Mouse (Mus musculus) thymus, postnatal 0 days (tissue): ENCODE data around the gene Atp10b. TPM values are rescaled to one million over a fixed set of nuclear protein-coding genes. Genes with fewer than 3 reads are reported as not detected.

Experiments used
- DNase-seq: peaks from one replicate; pipeline ENCODE4 v3.0.0-alpha.2; 2015; ENCODE audit warnings: low spot score
- polyA plus RNA-seq: library from polyadenylated mRNA; unstranded; fragments of >200 nt; fragmentation: Nextera tagmentation; extraction: Ambion mirVana; gene quantifications from 2 replicates; pipeline ENCODE4 v1.2.1, GENCODE M21; 2015

Atp10b gene
- polyA plus RNA-seq, 1 experiment from 2014 or later, result 0.17 TPM

GRCm38 (mm10) chr11:43199358-43199757 lies 49.7 kb downstream of the Atp10b start:
- no peak for DNase-seq

- no peak for DNase-seq
Measured at GRCm38 (mm10) chr11:43200089-43200488, 50.4 kb downstream of the Atp10b start.

GRCm38 (mm10) chr11:43203580-43203979 lies 53.9 kb downstream of the Atp10b start:
- DNase-seq, result no peak

GRCm38 (mm10) chr11:43213134-43213533 lies 63.5 kb downstream of the Atp10b start:
- DNase-seq, result no peak

- DNase-seq, result no peak
Measured at GRCm38 (mm10) chr11:43213740-43214139, 64.1 kb downstream of the Atp10b start.

GRCm38 (mm10) chr11:43217021-43217420 lies 67.3 kb downstream of the Atp10b start:
- no peak for DNase-seq

- no peak for DNase-seq
Measured at GRCm38 (mm10) chr11:43230231-43230630, 80.6 kb downstream of the Atp10b start.

GRCm38 (mm10) chr11:43232073-43232472 lies 82.4 kb downstream of the Atp10b start:
- no peak for DNase-seq

- DNase-seq, result no peak
Measured at GRCm38 (mm10) chr11:43236360-43237039, 86.8 kb downstream of the Atp10b start.

- DNase-seq, result no peak
Measured at GRCm38 (mm10) chr11:43239804-43240203, 90.1 kb downstream of the Atp10b start.

GRCm38 (mm10) chr11:43253034-43253433 lies 103.4 kb downstream of the Atp10b start:
- no peak for DNase-seq

GRCm38 (mm10) chr11:43255262-43255661 lies 105.6 kb downstream of the Atp10b start:
- DNase-seq, result no peak

- no peak for DNase-seq
Measured at GRCm38 (mm10) chr11:43257291-43257690, 107.6 kb downstream of the Atp10b start.

- no peak for DNase-seq
Measured at GRCm38 (mm10) chr11:43257781-43258180, 108.1 kb downstream of the Atp10b start.

- peak; percentile 1 for DNase-seq
Measured at GRCm38 (mm10) chr11:43263548-43264218, 114.0 kb downstream of the Atp10b start.

- DNase-seq, result no peak
Measured at GRCm38 (mm10) chr11:43267505-43267904, 117.8 kb downstream of the Atp10b start.

- DNase-seq, result no peak
Measured at GRCm38 (mm10) chr11:43269503-43270255, 120.0 kb downstream of the Atp10b start.

- DNase-seq, result no peak
Measured at GRCm38 (mm10) chr11:43270256-43270806, 120.7 kb downstream of the Atp10b start.

GRCm38 (mm10) chr11:43273896-43274295 lies 124.2 kb downstream of the Atp10b start:
- no peak for DNase-seq

GRCm38 (mm10) chr11:43297584-43297983 lies 147.9 kb downstream of the Atp10b start:
- no peak for DNase-seq

- no peak for DNase-seq
Measured at GRCm38 (mm10) chr11:43311000-43311399, 161.3 kb downstream of the Atp10b start.
